Mouse (Mus musculus): ENCODE results near the gene Coq8a. TPM values are rescaled to one million over a fixed set of nuclear protein-coding genes. Genes with fewer than 3 reads are reported as not detected.
A peak's percentile ranks its signal among the peaks of the same experiment; 100 is the strongest.

Coq8a gene
- polyA plus RNA-seq, 1 experiment = not detected

- Histone ChIP-seq H3K4me3 (ENCODE audit: insufficient read depth, low read depth, low read length) (no peak overlapping the region), H3K27ac (ENCODE audit: insufficient read depth, low read depth, low read length) (no peak overlapping the region), H3K4me1 (ENCODE audit: control insufficient read depth, insufficient read depth, low read length) (peaks cover 5% of the 10 kb centered on the region)
- no peak for TF ChIP-seq POLR2A (IDR thresholded peaks at IDR 0.05; ENCODE audit: insufficient read depth, low read depth, low read length)
- TF ChIP-seq CTCF (IDR thresholded peaks at IDR 0.05; ENCODE audit: insufficient read depth, low read depth, low read length) = no peak
- WGBS = 95% methylated on average over 3 of the region's 3 CpGs
Measured at GRCm38 (mm10) chr1:180226766-180227165, 27.4 kb upstream of the Coq8a start.

GRCm38 (mm10) chr1:180226221-180226713, 26.9 kb upstream of the Coq8a start:
- no peak overlapping the region for H3K27ac ChIP-seq (ENCODE audit: insufficient read depth, low read depth, low read length)
- peak overlapping the region; percentile 33 for H3K4me3 ChIP-seq (ENCODE audit: insufficient read depth, low read depth, low read length)

GRCm38 (mm10) chr1:180225500-180226220, 26.3 kb upstream of the Coq8a start:
- Histone ChIP-seq H3K27ac (ENCODE audit: insufficient read depth, low read depth, low read length) (no peak overlapping the region), H3K4me1 (ENCODE audit: control insufficient read depth, insufficient read depth, low read length) (peaks cover 5% of the 10 kb centered on the region), H3K4me3 (ENCODE audit: insufficient read depth, low read depth, low read length) (peak overlapping the region; percentile 33)
- TF ChIP-seq CTCF (IDR thresholded peaks at IDR 0.05; ENCODE audit: insufficient read depth, low read depth, low read length) (no peak), POLR2A (IDR thresholded peaks at IDR 0.05; ENCODE audit: insufficient read depth, low read depth, low read length) (no peak)
- WGBS = 17% methylated on average over 21 of the region's 21 CpGs

More at GRCm38 (mm10) chr1:180226221-180226713, 26.9 kb upstream of the Coq8a start:
- TF ChIP-seq CTCF (IDR thresholded peaks at IDR 0.05; ENCODE audit: insufficient read depth, low read depth, low read length) (no peak), POLR2A (IDR thresholded peaks at IDR 0.05; ENCODE audit: insufficient read depth, low read depth, low read length) (no peak)
- 20% methylated on average over 12 of the region's 12 CpGs for WGBS
- peaks cover 5% of the 10 kb centered on the region for H3K4me1 ChIP-seq (ENCODE audit: control insufficient read depth, insufficient read depth, low read length)

GRCm38 (mm10) chr1:180222007-180222406, 22.6 kb upstream of the Coq8a start:
- no peak for TF ChIP-seq CTCF (IDR thresholded peaks at IDR 0.05; ENCODE audit: insufficient read depth, low read depth, low read length)
- no peak for TF ChIP-seq POLR2A (IDR thresholded peaks at IDR 0.05; ENCODE audit: insufficient read depth, low read depth, low read length)
- no peak overlapping the region for H3K27ac ChIP-seq (ENCODE audit: insufficient read depth, low read depth, low read length)
- 91% methylated on average over 1 of the region's 1 CpGs for WGBS
- H3K4me3 ChIP-seq (ENCODE audit: insufficient read depth, low read depth, low read length) = no peak overlapping the region
- H3K4me1 ChIP-seq (ENCODE audit: control insufficient read depth, insufficient read depth, low read length) = peaks cover 5% of the 10 kb centered on the region

GRCm38 (mm10) chr1:180220791-180221542, 21.6 kb upstream of the Coq8a start:
- H3K27ac ChIP-seq (ENCODE audit: insufficient read depth, low read depth, low read length) = no peak overlapping the region
- no peak overlapping the region for H3K4me3 ChIP-seq (ENCODE audit: insufficient read depth, low read depth, low read length)
- WGBS = 94% methylated on average over 19 of the region's 19 CpGs
- H3K4me1 ChIP-seq (ENCODE audit: control insufficient read depth, insufficient read depth, low read length) = peaks cover 3% of the 10 kb centered on the region
- TF ChIP-seq POLR2A (IDR thresholded peaks at IDR 0.05; ENCODE audit: insufficient read depth, low read depth, low read length) = no peak
- no peak for TF ChIP-seq CTCF (IDR thresholded peaks at IDR 0.05; ENCODE audit: insufficient read depth, low read depth, low read length)

- WGBS = 69% methylated on average over 5 of the region's 5 CpGs
Measured at GRCm38 (mm10) chr1:180216541-180217276, 17.3 kb upstream of the Coq8a start.

GRCm38 (mm10) chr1:180215044-180215443, 15.6 kb upstream of the Coq8a start:
- Histone ChIP-seq H3K4me1 (ENCODE audit: control insufficient read depth, insufficient read depth, low read length) (no peaks in the 10 kb centered on the region), H3K27ac (ENCODE audit: insufficient read depth, low read depth, low read length) (no peak overlapping the region), H3K4me3 (ENCODE audit: insufficient read depth, low read depth, low read length) (no peak overlapping the region)
- TF ChIP-seq CTCF (IDR thresholded peaks at IDR 0.05; ENCODE audit: insufficient read depth, low read depth, low read length) (peak; percentile 88), POLR2A (IDR thresholded peaks at IDR 0.05; ENCODE audit: insufficient read depth, low read depth, low read length) (no peak)
- WGBS = 16% methylated on average over 4 of the region's 4 CpGs

More at GRCm38 (mm10) chr1:180216541-180217276, 17.3 kb upstream of the Coq8a start:
- TF ChIP-seq CTCF (IDR thresholded peaks at IDR 0.05; ENCODE audit: insufficient read depth, low read depth, low read length) = no peak
- TF ChIP-seq POLR2A (IDR thresholded peaks at IDR 0.05; ENCODE audit: insufficient read depth, low read depth, low read length) = no peak
- Histone ChIP-seq H3K4me1 (ENCODE audit: control insufficient read depth, insufficient read depth, low read length) (no peaks in the 10 kb centered on the region), H3K27ac (ENCODE audit: insufficient read depth, low read depth, low read length) (no peak overlapping the region), H3K4me3 (ENCODE audit: insufficient read depth, low read depth, low read length) (no peak overlapping the region)

GRCm38 (mm10) chr1:180212911-180213310, 13.5 kb upstream of the Coq8a start:
- 95% methylated on average over 5 of the region's 5 CpGs for WGBS
- TF ChIP-seq CTCF (IDR thresholded peaks at IDR 0.05; ENCODE audit: insufficient read depth, low read depth, low read length) (no peak), POLR2A (IDR thresholded peaks at IDR 0.05; ENCODE audit: insufficient read depth, low read depth, low read length) (no peak)
- no peak overlapping the region for H3K4me3 ChIP-seq (ENCODE audit: insufficient read depth, low read depth, low read length)
- no peak overlapping the region for H3K27ac ChIP-seq (ENCODE audit: insufficient read depth, low read depth, low read length)
- H3K4me1 ChIP-seq (ENCODE audit: control insufficient read depth, insufficient read depth, low read length) = no peaks in the 10 kb centered on the region
